Mouse (Mus musculus) liver, embryonic 12.5 days (tissue): ENCODE data around the gene Ddx39b. TPM values are rescaled to one million over a fixed set of nuclear protein-coding genes. Genes with fewer than 3 reads are reported as not detected.

ENCODE experiments used
- ATAC-seq: fragments of 200-750 bp; cut with Nextera tagmentation; 2 replicates; pipeline ENCODE4 v1.8.0; 2017; ENCODE audit warnings: moderate number of reproducible peaks, mild to moderate bottlenecking, moderate library complexity
- H3K27ac ChIP-seq: fragments of 300-500 bp; sonication (generic); 2 replicates; pipeline ENCODE4 v1.5.1; 2016; ENCODE audit warnings: mild to moderate bottlenecking
- H3K27me3 ChIP-seq: fragments of 300-500 bp; sonication (generic); replicated peaks from 2 replicates; pipeline ENCODE4 v1.6.1; 2016; ENCODE audit warnings: mild to moderate bottlenecking, moderate library complexity
- H3K36me3 ChIP-seq: fragments of 300-500 bp; sonication (generic); 2 replicates; pipeline ENCODE4 v1.6.1; 2016; ENCODE audit warnings: mild to moderate bottlenecking, moderate library complexity
- H3K4me1 ChIP-seq: fragments of 300-500 bp; sonication (generic); 2 replicates; pipeline ENCODE4 v1.6.1; 2016
- H3K4me2 ChIP-seq: fragments of 300-500 bp; sonication (generic); 2 replicates; pipeline ENCODE4 v1.6.1; 2016; ENCODE audit warnings: mild to moderate bottlenecking, moderate library complexity
- H3K4me3 ChIP-seq: fragments of 300-500 bp; sonication (generic); 2 replicates; pipeline ENCODE4 v1.5.1; 2016; ENCODE audit warnings: mild to moderate bottlenecking, moderate library complexity
- H3K9ac ChIP-seq: fragments of 300-500 bp; sonication (generic); 2 replicates; pipeline ENCODE4 v1.6.1; 2016; ENCODE audit warnings: mild to moderate bottlenecking, moderate library complexity
- H3K9me3 ChIP-seq: fragments of 300-500 bp; sonication (generic); replicated peaks from 2 replicates; pipeline ENCODE4 v1.6.1; 2016; ENCODE audit warnings: mild to moderate bottlenecking, moderate library complexity
- WGBS: fragments of 180-500 bp; shearing (Covaris S2); methylation state at CpG from one replicate; pipeline ENCODE4 v1.1.7; 2016; ENCODE audit not compliant: insufficient replicate concordance; 5-methylcytosine and 5-hydroxymethylcytosine counted together
- polyA plus RNA-seq: library from polyadenylated mRNA; unstranded; fragments of >200 nt; fragmentation: Nextera tagmentation; extraction: Ambion mirVana; gene quantifications from 2 replicates; pipeline ENCODE4 v1.2.1, GENCODE M21; 2016

Ddx39b gene
- polyA plus RNA-seq = 258 and 267 TPM in 2 replicates

DNA sequence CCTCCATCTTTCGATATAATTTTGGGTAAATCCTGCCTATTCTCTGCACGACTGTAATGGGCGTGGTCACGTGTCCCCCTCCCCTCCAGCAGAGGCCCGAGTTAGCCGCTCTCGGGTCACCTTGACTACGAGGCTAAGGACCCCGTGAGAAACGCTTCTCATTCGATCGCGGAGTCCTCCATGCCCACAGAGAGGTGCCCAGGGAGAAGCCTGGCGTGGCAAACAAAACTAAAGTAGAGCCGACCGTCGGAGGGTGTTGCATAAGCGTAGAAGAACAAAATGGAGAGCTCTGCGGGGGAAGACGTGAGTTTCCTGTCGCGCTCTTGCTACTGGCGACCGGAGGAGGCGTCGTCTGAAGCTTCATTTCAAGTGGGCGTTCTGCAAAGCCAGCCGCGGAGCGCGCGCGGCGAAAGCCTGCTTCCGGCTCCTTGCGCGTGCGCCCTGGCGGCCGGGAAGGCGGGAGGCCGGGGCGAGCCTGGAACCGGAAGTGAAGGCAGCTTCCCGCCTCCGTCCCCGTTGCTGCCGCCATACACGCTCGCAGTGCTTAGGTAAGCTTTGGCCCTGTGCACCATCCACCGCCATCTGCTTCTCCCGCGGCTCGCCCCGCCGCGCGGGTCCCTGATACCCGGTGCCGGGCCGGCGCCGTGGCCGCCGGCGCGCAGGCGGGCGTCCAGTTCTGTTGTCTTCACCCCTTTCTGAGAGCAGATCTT lies at the start of gene Ddx39b:
Ddx39b (plus strand) TSS at position 442 of the 710 bp plus-strand sequence.
- H3K27me3 ChIP-seq = no peaks in the 10 kb centered on the region
- H3K27ac ChIP-seq = peak within 1 kb of the TSS; percentile 94
- peak within 1 kb of the TSS; percentile 95 for H3K9ac ChIP-seq
- peak within 1 kb of the TSS; percentile 88 for H3K4me3 ChIP-seq
- H3K36me3 ChIP-seq = peaks cover 35% of the 10 kb centered on the region
- WGBS = under 1% methylated on average over 69 of the region's 69 CpGs
- peak within 1 kb of the TSS; percentile 91 for H3K4me2 ChIP-seq
- H3K4me1 ChIP-seq = peaks cover 60% of the 10 kb centered on the region
- peak; percentile 84 for ATAC-seq
- no peaks in the 10 kb centered on the region for H3K9me3 ChIP-seq

DNA sequence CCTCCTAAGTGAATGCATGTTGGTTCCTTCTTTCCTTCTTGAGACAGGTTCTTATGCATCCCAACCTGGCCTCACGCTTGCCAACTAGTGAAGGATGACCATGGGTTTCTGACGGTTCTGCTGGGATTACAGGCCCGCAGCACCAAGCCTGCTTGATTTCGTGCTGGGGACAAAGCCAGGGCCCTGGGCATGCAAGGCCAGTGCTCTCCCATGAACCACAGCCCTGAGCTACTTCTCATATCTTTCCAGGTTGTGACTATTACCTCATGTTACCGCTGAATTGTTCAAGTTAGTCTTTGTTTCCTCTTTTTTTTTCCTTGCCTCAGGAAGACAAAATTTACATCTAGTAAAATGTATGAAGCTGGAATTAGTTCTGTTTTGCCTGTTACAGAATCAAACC lies 48.6 kb upstream of the Ddx39b start:
- H3K9ac ChIP-seq = no peak overlapping the region
- ATAC-seq = no peak
- peaks cover 43% of the 10 kb centered on the region for H3K27me3 ChIP-seq
- 55% methylated on average over 5 of the region's 5 CpGs for WGBS
- H3K4me2 ChIP-seq = no peak overlapping the region
- no peaks in the 10 kb centered on the region for H3K36me3 ChIP-seq
- H3K9me3 ChIP-seq = no peaks in the 10 kb centered on the region
- H3K27ac ChIP-seq = no peak overlapping the region
- peaks cover 52% of the 10 kb centered on the region for H3K4me1 ChIP-seq
- H3K4me3 ChIP-seq = no peak overlapping the region

DNA sequence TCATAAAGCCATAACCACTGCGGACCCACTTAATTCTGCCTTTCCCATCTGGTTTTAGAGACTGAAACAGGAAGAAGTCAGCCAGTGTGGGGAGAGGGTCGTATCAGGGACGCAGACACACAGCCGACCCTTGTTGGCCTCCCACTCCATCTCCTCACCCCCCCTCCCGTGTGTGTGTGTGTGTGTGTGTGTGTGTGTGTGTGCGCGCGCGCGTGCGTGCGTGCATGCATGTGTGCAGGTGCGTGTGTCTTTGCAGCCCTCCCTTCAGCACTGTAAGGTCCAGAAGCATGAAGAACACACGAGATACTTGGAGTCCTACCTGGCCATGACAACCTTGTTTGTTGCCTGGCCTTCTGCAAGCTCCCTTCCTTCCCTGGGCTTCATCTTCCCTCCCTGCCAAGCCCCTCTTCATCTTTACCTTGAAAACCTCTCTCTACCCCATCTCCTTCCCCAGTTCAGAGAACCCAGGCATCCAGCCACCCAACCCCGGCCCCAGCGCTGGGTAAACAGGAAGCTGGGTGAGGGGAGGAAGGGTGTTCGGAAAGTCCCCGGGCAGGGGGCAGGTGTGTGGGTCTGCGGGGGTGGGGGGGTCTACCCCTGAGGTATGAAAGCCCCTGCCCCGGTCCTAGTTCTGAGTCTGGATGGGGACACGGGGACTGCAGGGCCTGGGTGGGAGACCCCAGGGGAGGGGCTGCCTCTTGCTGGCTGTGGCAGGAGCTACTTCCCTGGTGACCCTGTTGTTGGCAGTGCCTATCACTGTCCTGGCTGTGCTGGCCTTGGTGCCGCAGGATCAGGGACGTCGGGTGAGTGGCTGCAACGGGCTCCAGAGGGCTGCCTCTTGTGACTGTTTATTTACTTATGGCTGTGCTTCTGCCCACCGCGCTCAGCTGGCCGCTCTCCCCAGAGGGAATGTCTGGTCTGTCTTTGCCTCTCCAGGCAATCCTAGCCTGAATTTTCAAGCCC lies 47.4 kb upstream of the Ddx39b start, which contains the start of gene Ltb:
Ltb (plus strand) TSS at position 559 of the 963 bp plus-strand sequence.
- 46% methylated on average over 26 of the region's 28 CpGs for WGBS
- peaks cover 47% of the 10 kb centered on the region for H3K27me3 ChIP-seq

DNA sequence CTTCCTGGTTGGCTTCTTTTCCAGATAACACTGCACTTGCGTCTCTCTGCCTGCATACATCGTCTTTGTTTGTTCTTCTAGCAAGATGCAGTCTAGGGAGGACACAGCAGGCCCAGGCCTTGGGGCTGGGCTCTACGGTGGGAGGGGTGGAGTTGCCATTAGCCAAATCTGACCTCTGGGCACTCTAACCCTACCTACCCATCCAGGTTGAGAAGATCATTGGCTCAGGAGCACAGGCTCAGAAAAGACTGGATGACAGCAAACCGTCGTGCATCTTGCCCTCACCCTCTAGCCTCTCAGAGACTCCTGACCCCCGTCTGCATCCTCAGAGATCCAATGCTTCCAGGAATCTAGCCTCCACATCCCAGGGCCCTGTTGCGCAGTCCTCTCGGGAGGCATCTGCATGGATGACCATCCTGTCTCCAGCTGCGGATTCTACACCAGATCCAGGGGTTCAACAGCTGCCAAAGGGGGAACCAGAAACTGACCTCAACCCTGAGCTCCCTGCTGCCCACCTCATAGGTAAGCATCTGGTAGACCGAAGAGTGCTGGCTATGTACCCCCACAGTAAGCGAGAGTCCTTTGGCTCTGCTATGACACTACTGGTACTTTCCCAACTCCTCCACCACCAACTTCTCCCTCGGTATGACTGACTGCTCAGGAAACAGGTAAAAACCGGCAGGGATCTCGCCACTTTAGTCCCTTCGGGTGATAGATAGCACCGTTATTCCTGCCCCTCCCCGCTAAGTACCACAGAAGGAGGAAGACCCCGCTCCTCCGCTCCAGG lies 46.5 kb upstream of the Ddx39b start:
- WGBS = 40% methylated on average over 19 of the region's 19 CpGs
- no peaks in the 10 kb centered on the region for H3K36me3 ChIP-seq
- no peaks in the 10 kb centered on the region for H3K9me3 ChIP-seq
- H3K4me3 ChIP-seq = peak overlapping the region; percentile 54
- H3K27ac ChIP-seq = no peak overlapping the region
- H3K27me3 ChIP-seq = peaks cover 53% of the 10 kb centered on the region
- H3K4me2 ChIP-seq = peak overlapping the region; percentile 80
- peaks cover 41% of the 10 kb centered on the region for H3K4me1 ChIP-seq
- ATAC-seq = peak; percentile 9; the same call in 1 of the 2 replicates
- H3K9ac ChIP-seq = peak overlapping the region; percentile 52; the same call in 1 of the 2 replicates

More for the DNA sequence above, 47.4 kb upstream of the Ddx39b start, which contains the start of gene Ltb:
- Histone ChIP-seq H3K4me1 (peaks cover 45% of the 10 kb centered on the region), H3K36me3 (no peaks in the 10 kb centered on the region), H3K9ac (0 out of 2 replicates have a peak within 1 kb of the TSS, but pooled peaks have one; percentile 52), H3K4me2 (peak within 1 kb of the TSS; percentile 80), H3K9me3 (no peaks in the 10 kb centered on the region), H3K27ac (no peak within 1 kb of the TSS), H3K4me3 (peak within 1 kb of the TSS; percentile 54)
- ATAC-seq = no peak

DNA sequence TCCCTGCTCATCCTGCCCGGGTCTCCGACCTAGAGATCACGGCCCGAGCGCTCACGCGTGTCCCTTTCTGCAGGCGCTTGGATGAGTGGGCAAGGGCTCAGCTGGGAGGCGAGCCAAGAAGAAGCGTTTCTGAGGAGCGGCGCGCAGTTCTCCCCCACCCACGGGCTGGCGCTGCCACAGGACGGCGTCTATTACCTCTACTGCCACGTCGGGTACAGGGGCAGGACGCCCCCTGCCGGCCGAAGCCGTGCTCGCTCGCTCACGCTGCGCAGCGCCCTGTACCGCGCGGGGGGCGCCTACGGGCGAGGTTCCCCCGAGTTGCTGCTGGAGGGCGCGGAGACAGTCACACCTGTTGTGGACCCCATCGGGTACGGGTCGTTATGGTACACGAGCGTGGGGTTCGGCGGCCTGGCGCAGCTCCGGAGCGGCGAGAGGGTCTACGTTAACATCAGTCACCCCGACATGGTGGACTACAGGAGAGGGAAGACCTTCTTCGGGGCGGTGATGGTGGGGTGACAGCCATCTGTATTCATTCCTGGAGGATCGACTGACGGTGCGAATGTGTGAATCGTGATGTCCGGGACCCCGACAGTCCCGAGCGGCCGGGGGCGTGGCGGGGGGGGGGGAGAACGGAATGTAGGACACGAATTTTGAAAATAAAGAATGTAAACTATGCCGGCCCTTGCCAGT lies 45.8 kb upstream of the Ddx39b start:
- peaks cover 43% of the 10 kb centered on the region for H3K4me1 ChIP-seq
- no peaks in the 10 kb centered on the region for H3K9me3 ChIP-seq
- H3K36me3 ChIP-seq = no peaks in the 10 kb centered on the region
- peak overlapping the region; percentile 54 for H3K4me3 ChIP-seq
- H3K27me3 ChIP-seq = peaks cover 60% of the 10 kb centered on the region
- ATAC-seq = peak; percentile 76
- WGBS = under 1% methylated on average over 66 of the region's 66 CpGs
- H3K27ac ChIP-seq = no peak overlapping the region
- peak overlapping the region; percentile 52 for H3K9ac ChIP-seq
- H3K4me2 ChIP-seq = peak overlapping the region; percentile 80

DNA sequence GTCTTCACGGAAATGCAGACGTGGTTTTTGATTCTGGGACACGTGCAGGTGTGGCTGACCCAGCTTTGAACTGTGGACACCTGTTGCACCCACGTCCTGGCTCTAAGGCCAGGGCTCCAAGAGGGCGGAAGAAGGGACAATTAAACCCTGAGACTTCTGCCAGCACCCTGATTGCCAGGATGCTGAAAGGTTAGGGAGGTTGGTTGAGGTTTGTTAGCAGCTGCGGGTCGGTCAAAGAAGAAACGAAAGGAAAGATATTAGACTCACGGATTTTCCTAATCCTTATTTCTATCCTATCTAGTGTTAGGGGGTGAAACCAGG lies 45.3 kb upstream of the Ddx39b start:
- H3K9ac ChIP-seq = peak overlapping the region; percentile 52; the same call in 1 of the 2 replicates

DNA sequence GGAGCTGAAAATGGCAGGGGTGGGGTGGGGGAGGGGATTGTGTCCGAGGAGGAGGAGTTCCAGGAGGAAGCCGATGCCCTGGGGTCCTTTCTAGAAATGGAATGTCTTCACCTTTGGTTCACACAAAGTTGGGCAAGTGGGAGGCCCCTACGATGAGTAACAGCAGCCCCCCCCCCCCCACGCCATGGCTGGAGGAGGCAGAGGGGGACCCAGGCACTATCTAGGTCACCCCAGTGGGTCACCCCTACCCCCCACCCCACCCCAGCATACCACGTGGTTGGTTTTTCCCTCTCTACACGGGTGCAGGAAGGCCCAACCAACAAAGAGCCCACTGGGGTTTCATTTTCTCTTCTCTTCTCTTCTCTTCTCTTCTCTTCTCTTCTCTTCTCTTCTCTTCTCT lies 44.4 kb upstream of the Ddx39b start:
- Histone ChIP-seq H3K36me3 (no peaks in the 10 kb centered on the region), H3K9ac (no peak overlapping the region), H3K4me1 (peaks cover 49% of the 10 kb centered on the region), H3K4me3 (no peak overlapping the region), H3K27ac (no peak overlapping the region), H3K4me2 (no peak overlapping the region), H3K27me3 (peaks cover 74% of the 10 kb centered on the region), H3K9me3 (no peaks in the 10 kb centered on the region)
- no peak for ATAC-seq
- WGBS = 14% methylated on average over 5 of the region's 6 CpGs

More for the DNA sequence above, 45.3 kb upstream of the Ddx39b start:
- ATAC-seq = no peak
- Histone ChIP-seq H3K9me3 (no peaks in the 10 kb centered on the region), H3K4me3 (peak overlapping the region; percentile 54), H3K36me3 (no peaks in the 10 kb centered on the region), H3K27ac (no peak overlapping the region), H3K27me3 (peaks cover 65% of the 10 kb centered on the region), H3K4me2 (peak overlapping the region; percentile 80), H3K4me1 (peaks cover 47% of the 10 kb centered on the region)
- 35% methylated on average over 9 of the region's 9 CpGs for WGBS

DNA sequence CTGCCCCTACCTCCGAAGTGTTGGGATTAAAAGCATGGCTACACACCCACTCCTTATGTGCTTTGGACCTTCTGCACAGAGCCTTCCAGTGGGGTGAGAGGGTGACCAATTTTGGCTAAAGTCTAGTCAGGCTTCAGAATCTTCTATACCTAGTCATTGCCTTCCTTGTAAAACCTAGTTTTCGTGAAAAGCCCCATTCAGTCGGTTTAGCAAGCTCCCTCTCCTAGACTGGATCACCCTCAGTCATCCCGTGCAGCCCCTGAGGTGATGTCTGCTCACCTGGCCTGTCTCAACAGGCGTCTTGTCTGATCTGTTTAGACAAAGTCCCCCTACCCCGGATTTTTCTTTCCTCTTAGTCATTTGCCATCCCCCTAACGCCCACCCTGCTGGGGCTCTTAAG lies 43.5 kb upstream of the Ddx39b start:
- H3K9ac ChIP-seq = no peak overlapping the region
- no peaks in the 10 kb centered on the region for H3K9me3 ChIP-seq
- H3K4me2 ChIP-seq = no peak overlapping the region
- H3K4me1 ChIP-seq = peaks cover 49% of the 10 kb centered on the region
- no peak overlapping the region for H3K27ac ChIP-seq
- H3K4me3 ChIP-seq = no peak overlapping the region
- 51% methylated on average over 7 of the region's 7 CpGs for WGBS
- H3K36me3 ChIP-seq = no peaks in the 10 kb centered on the region
- peaks cover 83% of the 10 kb centered on the region for H3K27me3 ChIP-seq
- no peak for ATAC-seq

DNA sequence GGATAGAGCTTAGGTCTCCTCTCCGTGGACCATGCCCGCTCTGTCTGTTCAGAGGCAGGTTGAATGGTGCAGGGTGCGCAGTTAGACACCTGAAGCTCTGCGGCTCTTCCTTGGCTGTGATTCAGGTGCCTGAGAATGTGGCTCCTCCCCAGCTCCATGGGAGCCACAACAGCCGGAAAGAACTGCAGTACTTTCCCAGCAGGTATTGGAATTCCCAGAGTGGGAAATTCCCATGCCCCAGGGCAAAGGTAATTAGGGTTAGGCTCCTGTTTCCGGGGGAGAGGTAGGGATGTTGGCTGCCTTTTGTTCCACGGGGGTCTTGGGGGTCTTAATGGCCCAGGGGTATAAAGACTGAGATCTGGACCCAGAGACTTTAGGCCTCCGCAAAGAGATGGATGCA lies 42.6 kb upstream of the Ddx39b start:
- Histone ChIP-seq H3K9me3 (no peaks in the 10 kb centered on the region), H3K27ac (no peak overlapping the region), H3K27me3 (peaks cover 85% of the 10 kb centered on the region), H3K36me3 (no peaks in the 10 kb centered on the region), H3K9ac (no peak overlapping the region), H3K4me3 (no peak overlapping the region), H3K4me1 (peaks cover 46% of the 10 kb centered on the region), H3K4me2 (no peak overlapping the region)
- no peak for ATAC-seq
- 63% methylated on average over 8 of the region's 8 CpGs for WGBS

DNA sequence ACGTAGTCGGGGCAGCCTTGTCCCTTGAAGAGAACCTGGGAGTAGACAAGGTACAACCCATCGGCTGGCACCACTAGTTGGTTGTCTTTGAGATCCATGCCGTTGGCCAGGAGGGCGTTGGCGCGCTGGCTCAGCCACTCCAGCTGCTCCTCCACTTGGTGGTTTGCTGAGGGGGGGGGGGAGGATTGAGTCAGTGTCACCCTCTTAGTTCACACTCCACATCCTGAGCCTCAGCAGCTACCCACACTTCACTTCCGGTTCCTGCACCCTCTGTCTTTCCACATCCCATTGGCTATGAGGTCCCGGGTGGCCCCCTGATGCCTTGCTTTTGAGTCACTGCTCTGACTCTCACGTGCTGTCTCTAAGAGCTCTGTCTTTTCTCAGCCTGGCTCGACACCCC lies 41.1 kb upstream of the Ddx39b start:
- no peak for ATAC-seq

DNA sequence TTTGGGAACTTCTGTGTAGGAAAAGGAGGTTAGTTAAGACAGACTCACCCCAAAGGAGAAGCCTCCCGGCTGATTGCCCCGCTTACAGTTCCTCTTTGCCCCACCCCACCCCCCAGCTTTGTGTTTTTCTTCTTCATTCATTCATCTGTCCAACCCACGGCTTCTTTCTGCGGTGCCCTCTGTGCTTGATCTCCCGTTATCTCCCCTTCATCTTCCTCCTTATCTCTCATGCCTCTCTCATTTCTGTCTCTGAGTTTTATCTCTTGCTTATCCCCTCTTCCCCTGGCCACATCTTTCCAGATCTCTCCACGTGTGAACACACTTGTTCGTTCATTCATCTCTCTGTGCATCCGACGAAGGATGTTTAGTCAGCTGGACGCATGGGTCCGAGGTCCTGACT lies 40.4 kb upstream of the Ddx39b start:
- Histone ChIP-seq H3K36me3 (no peaks in the 10 kb centered on the region), H3K27ac (0 out of 2 replicates have a peak overlapping the region, but pooled peaks have one; percentile 24), H3K4me3 (peak overlapping the region; percentile 32), H3K4me2 (peak overlapping the region; percentile 44), H3K4me1 (peaks cover 24% of the 10 kb centered on the region), H3K9ac (no peak overlapping the region; the same call in 1 of the 2 replicates), H3K27me3 (peaks cover 79% of the 10 kb centered on the region), H3K9me3 (no peaks in the 10 kb centered on the region)
- WGBS = 14% methylated on average over 11 of the region's 11 CpGs
- no peak for ATAC-seq

More for the DNA sequence above, 41.1 kb upstream of the Ddx39b start:
- H3K9ac ChIP-seq = no peak overlapping the region
- H3K9me3 ChIP-seq = no peaks in the 10 kb centered on the region
- H3K4me1 ChIP-seq = peaks cover 31% of the 10 kb centered on the region
- 39% methylated on average over 11 of the region's 11 CpGs for WGBS
- H3K36me3 ChIP-seq = no peaks in the 10 kb centered on the region
- H3K4me3 ChIP-seq = no peak overlapping the region; the same call in 1 of the 2 replicates
- peak overlapping the region; percentile 44 for H3K4me2 ChIP-seq
- peaks cover 85% of the 10 kb centered on the region for H3K27me3 ChIP-seq
- 0 out of 2 replicates have a peak overlapping the region, but pooled peaks have one; percentile 24 for H3K27ac ChIP-seq
